Mouse (Mus musculus): ENCODE data around the gene Cwc27. TPM values are rescaled to one million over a fixed set of nuclear protein-coding genes. Genes with fewer than 3 reads are reported as not detected.
A peak's percentile ranks its signal among the peaks of the same experiment; 100 is the strongest.

Cwc27 gene
- polyA plus RNA-seq, 1 experiment: 4.3 TPM

GRCm38 (mm10) chr13:104632427-104633167 lies 184.3 kb downstream of the Cwc27 start:
- no peaks in the 10 kb centered on the region for H3K27me3 ChIP-seq (replicated peaks; ENCODE audit: control insufficient read depth, insufficient read depth, low read length)
- DNase-seq: no peak
- 50% methylated on average over 7 of the region's 7 CpGs for WGBS
- TF ChIP-seq POLR2A (IDR thresholded peaks at IDR 0.05; ENCODE audit: low read depth, low read length): no peak
- TF ChIP-seq CTCF (conservative IDR thresholded peaks at IDR 0.05; ENCODE audit: insufficient read depth, insufficient read length, low read depth, low read length): no peak
- H3K4me3 ChIP-seq (ENCODE audit: insufficient read depth, low read depth, low read length): no peak overlapping the region
- H3K4me1 ChIP-seq (ENCODE audit: control insufficient read depth, insufficient read depth, low read length): peaks cover 20% of the 10 kb centered on the region
- H3K36me3 ChIP-seq (ENCODE audit: control insufficient read depth, insufficient read depth, low read length): no peaks in the 10 kb centered on the region
- peak overlapping the region; percentile 80 for H3K27ac ChIP-seq (ENCODE audit: insufficient read depth, low read depth, low read length)

- WGBS: 88% methylated on average over 7 of the region's 7 CpGs
- Histone ChIP-seq H3K27me3 (replicated peaks; ENCODE audit: control insufficient read depth, insufficient read depth, low read length) (no peaks in the 10 kb centered on the region), H3K4me1 (ENCODE audit: control insufficient read depth, insufficient read depth, low read length) (peaks cover 20% of the 10 kb centered on the region), H3K27ac (ENCODE audit: insufficient read depth, low read depth, low read length) (peak overlapping the region; percentile 55), H3K36me3 (ENCODE audit: control insufficient read depth, insufficient read depth, low read length) (no peaks in the 10 kb centered on the region), H3K4me3 (ENCODE audit: insufficient read depth, low read depth, low read length) (no peak overlapping the region)
- TF ChIP-seq POLR2A (IDR thresholded peaks at IDR 0.05; ENCODE audit: low read depth, low read length) (no peak), CTCF (conservative IDR thresholded peaks at IDR 0.05; ENCODE audit: insufficient read depth, insufficient read length, low read depth, low read length) (no peak)
- DNase-seq: no peak
Observed at GRCm38 (mm10) chr13:104631621-104632205, 185.2 kb downstream of the Cwc27 start.

- no peak overlapping the region for H3K27ac ChIP-seq (ENCODE audit: insufficient read depth, low read depth, low read length)
- no peak overlapping the region for H3K4me3 ChIP-seq (ENCODE audit: insufficient read depth, low read depth, low read length)
- peaks cover 20% of the 10 kb centered on the region for H3K4me1 ChIP-seq (ENCODE audit: control insufficient read depth, insufficient read depth, low read length)
- H3K36me3 ChIP-seq (ENCODE audit: control insufficient read depth, insufficient read depth, low read length): no peaks in the 10 kb centered on the region
- 59% methylated on average over 5 of the region's 5 CpGs for WGBS
- H3K27me3 ChIP-seq (replicated peaks; ENCODE audit: control insufficient read depth, insufficient read depth, low read length): no peaks in the 10 kb centered on the region
- no peak for TF ChIP-seq CTCF (conservative IDR thresholded peaks at IDR 0.05; ENCODE audit: insufficient read depth, insufficient read length, low read depth, low read length)
- no peak for TF ChIP-seq POLR2A (IDR thresholded peaks at IDR 0.05; ENCODE audit: low read depth, low read length)
- DNase-seq: peak; percentile 65
Observed at GRCm38 (mm10) chr13:104630808-104631207, 186.1 kb downstream of the Cwc27 start.

- Histone ChIP-seq H3K4me1 (ENCODE audit: control insufficient read depth, insufficient read depth, low read length) (peaks cover 17% of the 10 kb centered on the region), H3K27me3 (replicated peaks; ENCODE audit: control insufficient read depth, insufficient read depth, low read length) (no peaks in the 10 kb centered on the region), H3K36me3 (ENCODE audit: control insufficient read depth, insufficient read depth, low read length) (no peaks in the 10 kb centered on the region), H3K4me3 (ENCODE audit: insufficient read depth, low read depth, low read length) (no peak overlapping the region), H3K27ac (ENCODE audit: insufficient read depth, low read depth, low read length) (no peak overlapping the region)
- no peak for TF ChIP-seq POLR2A (IDR thresholded peaks at IDR 0.05; ENCODE audit: low read depth, low read length)
- TF ChIP-seq CTCF (conservative IDR thresholded peaks at IDR 0.05; ENCODE audit: insufficient read depth, insufficient read length, low read depth, low read length): no peak
- DNase-seq: no peak
- WGBS: 94% methylated on average over 11 of the region's 11 CpGs
Observed at GRCm38 (mm10) chr13:104629621-104630020, 187.3 kb downstream of the Cwc27 start.

- 81% methylated on average over 4 of the region's 4 CpGs for WGBS
- Histone ChIP-seq H3K36me3 (ENCODE audit: control insufficient read depth, insufficient read depth, low read length) (no peaks in the 10 kb centered on the region), H3K27me3 (replicated peaks; ENCODE audit: control insufficient read depth, insufficient read depth, low read length) (no peaks in the 10 kb centered on the region), H3K4me3 (ENCODE audit: insufficient read depth, low read depth, low read length) (no peak overlapping the region), H3K4me1 (ENCODE audit: control insufficient read depth, insufficient read depth, low read length) (peaks cover 14% of the 10 kb centered on the region), H3K27ac (ENCODE audit: insufficient read depth, low read depth, low read length) (no peak overlapping the region)
- no peak for DNase-seq
- TF ChIP-seq CTCF (conservative IDR thresholded peaks at IDR 0.05; ENCODE audit: insufficient read depth, insufficient read length, low read depth, low read length): no peak
- TF ChIP-seq POLR2A (IDR thresholded peaks at IDR 0.05; ENCODE audit: low read depth, low read length): no peak
Observed at GRCm38 (mm10) chr13:104628019-104628418, 188.9 kb downstream of the Cwc27 start.

GRCm38 (mm10) chr13:104627169-104627909 lies 189.6 kb downstream of the Cwc27 start:
- no peaks in the 10 kb centered on the region for H3K36me3 ChIP-seq (ENCODE audit: control insufficient read depth, insufficient read depth, low read length)
- DNase-seq: no peak
- no peaks in the 10 kb centered on the region for H3K27me3 ChIP-seq (replicated peaks; ENCODE audit: control insufficient read depth, insufficient read depth, low read length)
- TF ChIP-seq POLR2A (IDR thresholded peaks at IDR 0.05; ENCODE audit: low read depth, low read length) (no peak), CTCF (conservative IDR thresholded peaks at IDR 0.05; ENCODE audit: insufficient read depth, insufficient read length, low read depth, low read length) (no peak)
- 93% methylated on average over 11 of the region's 11 CpGs for WGBS
- H3K27ac ChIP-seq (ENCODE audit: insufficient read depth, low read depth, low read length): no peak overlapping the region
- peaks cover 11% of the 10 kb centered on the region for H3K4me1 ChIP-seq (ENCODE audit: control insufficient read depth, insufficient read depth, low read length)
- no peak overlapping the region for H3K4me3 ChIP-seq (ENCODE audit: insufficient read depth, low read depth, low read length)

All from kidney, adult 2 months (tissue).